Mouse (Mus musculus): ENCODE data around the gene Dnaja3.
A peak's percentile ranks its signal among the peaks of the same experiment; 100 is the strongest.

The Dnaja3 gene

DNA sequence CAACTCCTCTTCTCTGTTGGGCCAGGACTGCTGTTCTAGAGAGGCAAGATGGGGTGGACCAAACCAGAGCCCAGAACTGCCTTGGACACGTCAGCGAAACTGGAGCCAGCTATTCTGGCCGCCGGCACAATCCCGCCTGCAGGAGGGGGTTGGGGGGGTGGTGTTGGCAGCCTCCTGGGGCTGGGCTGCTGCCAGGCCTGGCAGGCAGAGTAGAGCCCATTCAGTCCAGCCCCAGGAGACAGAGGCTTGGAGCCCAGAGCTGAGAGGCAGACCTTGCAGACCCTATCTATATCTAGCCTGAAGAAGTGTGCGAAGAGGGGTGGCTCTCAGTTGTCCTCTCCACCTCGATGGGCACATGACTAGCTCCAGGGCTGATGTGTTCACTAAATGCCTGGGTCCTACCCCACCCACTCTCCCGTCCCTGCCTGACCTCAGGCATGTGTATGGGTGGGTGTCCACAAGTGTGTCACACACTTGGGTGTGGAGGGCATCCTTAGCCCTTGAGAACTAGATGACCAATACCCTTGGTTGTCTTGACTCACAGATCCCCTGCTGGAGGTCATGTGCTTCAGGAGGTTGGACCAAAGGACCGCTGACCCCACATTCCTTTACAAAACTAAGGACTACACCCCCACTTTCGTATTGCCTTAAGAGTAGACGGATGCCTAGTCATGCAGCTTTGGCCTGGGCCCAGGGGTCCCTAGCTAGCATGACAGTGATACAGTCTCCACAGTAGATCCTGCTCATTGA lies 4.1 kb downstream of the Dnaja3 start:
- peak; percentile 76 for DNase-seq (ENCODE audit: low spot score)

DNA sequence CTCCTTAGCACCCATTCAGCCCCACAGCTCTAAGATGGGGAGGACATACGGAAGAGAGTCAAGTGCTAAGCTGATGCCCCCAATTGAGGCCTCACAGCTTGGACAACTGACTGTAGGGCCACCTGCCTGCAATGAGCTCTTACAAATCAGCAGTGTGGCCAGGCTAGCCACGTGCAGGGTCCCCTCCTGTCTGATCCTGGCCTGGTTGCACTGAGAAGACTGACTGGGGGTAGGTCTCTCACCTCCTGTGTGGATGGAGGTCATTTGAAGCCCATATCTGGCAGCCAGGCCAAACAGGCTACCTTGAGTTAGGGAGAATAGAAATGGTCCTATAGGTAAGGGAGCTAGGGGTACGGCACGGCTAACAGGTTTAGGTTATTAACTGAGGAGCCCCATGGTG lies 6.1 kb downstream of the Dnaja3 start:
- DNase-seq (ENCODE audit: low spot score) = no peak

DNA sequence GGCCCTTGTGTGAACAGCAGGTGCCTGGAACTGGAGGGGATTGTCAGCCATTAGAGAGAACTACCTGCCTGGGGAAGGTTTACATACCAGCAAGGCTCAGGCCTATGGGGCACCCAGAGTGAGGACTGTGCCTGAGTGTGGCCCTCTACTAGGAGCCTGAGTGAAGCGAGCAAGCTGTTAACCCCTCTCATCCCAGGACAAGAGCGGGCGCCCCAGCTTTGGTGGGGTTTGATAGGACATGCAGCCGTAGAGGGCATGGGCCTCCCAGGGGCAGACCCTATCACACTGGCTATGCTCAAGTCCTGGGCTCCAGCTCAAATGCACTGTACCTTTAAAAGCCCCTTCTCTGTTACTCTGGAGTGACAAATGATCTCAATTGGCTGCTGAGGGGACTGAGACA lies 7.0 kb downstream of the Dnaja3 start:
- no peak for DNase-seq (ENCODE audit: low spot score)

DNA sequence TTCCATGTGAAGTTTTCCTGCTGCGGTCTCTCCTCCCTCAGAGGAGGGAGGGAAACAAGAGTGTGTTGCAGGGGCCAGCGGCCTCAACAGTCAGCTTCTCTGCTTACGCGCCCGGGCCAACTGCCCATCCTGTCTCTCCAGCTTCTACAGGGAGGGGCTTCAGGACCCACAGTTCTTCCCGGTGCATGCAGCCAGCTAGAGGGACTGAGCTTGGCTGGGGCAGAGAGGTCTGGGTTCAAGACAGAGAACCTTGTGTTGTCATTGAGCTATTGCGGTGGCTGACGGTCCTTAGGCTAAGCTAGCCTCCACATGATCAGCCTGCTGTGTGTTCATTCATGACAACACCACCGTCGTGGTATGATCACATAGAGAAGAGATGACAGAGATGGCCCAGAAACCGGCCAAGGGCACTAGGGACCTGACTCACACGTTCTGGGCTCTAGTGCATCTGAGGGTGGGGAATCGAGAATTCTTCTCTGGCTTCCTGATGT lies 7.9 kb downstream of the Dnaja3 start:
- peak; percentile 59 for DNase-seq (ENCODE audit: low spot score)

DNA sequence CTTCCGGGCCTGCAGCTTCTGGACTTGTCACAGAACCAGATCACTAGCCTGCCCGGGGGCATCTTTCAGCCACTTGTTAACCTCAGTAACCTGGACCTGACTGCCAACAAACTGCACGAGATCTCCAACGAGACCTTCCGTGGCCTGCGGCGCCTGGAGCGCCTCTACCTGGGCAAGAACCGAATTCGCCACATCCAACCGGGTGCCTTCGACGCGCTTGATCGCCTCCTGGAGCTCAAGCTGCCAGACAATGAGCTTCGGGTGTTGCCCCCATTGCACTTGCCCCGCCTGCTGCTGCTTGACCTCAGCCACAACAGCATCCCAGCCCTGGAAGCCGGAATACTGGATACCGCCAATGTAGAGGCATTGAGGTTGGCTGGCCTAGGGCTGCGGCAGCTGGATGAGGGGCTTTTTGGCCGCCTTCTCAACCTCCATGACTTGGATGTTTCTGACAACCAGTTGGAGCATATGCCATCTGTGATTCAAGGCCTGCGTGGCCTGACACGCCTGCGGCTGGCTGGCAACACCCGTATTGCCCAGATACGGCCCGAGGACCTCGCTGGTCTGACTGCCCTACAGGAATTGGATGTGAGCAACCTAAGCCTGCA lies 8.7 kb downstream of the Dnaja3 start:
- no peak for DNase-seq (ENCODE audit: low spot score)

DNA sequence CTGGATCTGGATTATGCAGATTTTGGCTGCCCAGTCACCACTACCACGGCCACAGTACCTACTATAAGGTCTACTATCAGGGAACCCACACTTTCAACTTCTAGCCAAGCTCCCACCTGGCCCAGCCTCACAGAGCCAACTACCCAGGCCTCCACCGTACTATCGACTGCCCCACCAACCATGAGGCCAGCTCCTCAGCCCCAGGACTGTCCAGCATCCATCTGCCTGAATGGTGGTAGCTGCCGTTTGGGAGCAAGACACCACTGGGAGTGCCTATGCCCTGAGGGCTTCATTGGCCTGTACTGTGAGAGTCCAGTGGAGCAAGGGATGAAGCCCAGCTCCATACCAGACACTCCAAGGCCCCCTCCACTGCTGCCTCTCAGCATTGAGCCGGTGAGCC lies 9.4 kb downstream of the Dnaja3 start:
- no peak for DNase-seq (ENCODE audit: low spot score)

DNA sequence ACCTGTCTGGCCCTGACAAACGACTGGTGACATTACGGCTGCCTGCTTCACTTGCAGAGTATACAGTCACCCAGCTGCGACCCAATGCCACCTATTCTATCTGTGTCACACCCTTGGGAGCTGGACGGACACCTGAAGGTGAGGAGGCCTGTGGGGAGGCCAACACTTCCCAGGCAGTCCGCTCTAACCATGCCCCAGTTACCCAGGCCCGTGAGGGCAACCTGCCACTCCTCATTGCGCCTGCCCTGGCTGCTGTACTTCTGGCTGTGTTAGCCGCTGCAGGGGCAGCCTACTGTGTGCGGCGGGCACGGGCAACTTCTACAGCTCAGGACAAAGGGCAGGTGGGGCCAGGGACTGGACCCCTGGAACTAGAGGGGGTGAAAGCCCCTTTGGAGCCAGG lies 9.9 kb downstream of the Dnaja3 start:
- no peak for DNase-seq (ENCODE audit: low spot score)

DNA sequence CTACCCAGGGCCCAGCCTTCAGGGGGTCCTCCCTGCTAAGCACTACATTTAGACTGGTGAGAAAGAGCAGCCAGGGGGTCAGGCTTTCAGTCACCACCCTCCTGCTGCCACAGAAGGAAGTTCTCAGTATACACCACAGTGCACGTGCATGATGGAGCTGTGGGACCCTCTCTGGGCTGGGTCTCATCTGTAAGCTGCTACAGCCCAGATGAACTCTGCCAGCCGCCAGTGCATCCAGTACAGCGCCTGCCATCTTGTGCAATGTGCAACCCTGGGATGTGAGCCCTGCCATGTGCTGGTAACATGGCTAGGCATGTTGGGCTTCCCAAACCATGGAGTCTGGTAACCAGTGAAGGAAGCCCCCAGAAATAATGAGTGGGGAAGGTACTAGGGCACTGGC lies 10.4 kb downstream of the Dnaja3 start:
- no peak for DNase-seq (ENCODE audit: low spot score)

DNA sequence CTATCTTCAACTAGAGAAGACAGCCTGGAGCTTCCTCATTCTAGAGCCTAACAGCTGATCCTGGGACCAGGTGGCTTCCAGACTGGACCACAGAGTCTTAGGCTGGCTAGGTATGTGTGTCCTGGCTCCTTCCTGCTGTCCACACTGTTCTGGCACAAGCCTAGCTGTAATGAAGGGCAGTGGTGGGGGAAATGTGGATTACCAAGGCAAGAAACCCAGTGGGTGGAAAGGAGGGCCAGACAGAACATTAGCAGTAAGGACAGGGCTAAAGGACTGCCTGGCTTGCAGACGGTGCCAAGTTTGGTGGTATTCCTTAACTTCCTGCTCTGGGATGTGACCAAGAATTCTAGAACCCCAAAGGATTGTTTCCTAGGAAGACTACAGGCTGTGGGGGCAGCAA lies 11.3 kb downstream of the Dnaja3 start:
- DNase-seq (ENCODE audit: low spot score) = no peak

DNA sequence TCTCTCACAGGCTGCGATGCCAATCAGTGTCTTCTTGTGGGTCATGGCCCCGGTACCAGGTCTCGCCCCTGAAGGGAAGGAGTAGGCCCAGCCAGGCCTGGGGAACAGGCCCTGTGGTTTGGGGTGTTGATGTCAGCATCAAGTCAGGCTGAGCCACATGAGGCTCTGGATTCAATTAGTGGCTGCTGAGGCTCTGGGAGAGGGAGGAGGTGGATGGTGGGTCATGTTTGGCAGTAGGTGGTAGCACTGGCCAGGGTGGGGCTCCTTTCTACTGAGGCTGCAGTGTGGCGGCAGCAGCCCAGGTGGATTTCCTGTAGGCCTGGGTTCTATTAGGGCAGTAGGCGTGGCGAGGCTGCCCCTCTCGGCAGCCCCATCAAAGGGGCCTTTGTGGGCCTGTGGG lies 11.8 kb downstream of the Dnaja3 start:
- DNase-seq (ENCODE audit: low spot score) = no peak

DNA sequence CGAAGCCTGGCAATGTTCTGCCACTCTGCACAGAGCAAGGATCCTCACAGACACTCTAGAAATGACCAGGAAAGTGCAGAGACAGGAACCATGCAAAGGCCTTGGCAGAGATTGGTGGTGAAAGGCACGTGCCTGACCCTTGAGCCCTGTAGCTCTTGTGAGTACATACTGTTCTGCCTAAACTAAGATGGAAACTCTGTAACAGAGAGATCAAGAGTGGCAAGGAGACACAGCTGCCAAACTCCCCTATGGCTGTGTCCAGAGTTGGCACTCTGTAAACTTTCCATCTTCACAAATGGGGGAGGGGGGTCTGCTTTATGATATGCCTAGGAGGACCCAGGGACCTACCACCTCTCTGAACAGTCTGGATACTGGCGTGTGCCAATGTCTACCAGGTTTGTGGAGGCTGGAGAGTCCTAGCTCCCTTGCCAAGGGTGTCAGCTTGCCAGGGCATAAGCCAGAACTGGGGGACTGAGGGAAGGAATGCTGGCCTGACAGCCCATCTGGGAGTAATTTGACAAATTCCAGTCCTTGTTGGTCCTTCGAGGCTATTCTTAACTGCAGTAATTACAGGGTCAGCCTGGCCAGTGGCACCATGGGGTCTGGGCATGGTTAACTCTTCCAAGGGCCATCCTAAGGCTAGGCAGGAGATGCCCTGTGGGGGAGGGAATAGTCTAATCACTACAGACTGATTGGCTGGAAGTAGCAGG lies 13.1 kb downstream of the Dnaja3 start:
- no peak for DNase-seq (ENCODE audit: low spot score)

DNA sequence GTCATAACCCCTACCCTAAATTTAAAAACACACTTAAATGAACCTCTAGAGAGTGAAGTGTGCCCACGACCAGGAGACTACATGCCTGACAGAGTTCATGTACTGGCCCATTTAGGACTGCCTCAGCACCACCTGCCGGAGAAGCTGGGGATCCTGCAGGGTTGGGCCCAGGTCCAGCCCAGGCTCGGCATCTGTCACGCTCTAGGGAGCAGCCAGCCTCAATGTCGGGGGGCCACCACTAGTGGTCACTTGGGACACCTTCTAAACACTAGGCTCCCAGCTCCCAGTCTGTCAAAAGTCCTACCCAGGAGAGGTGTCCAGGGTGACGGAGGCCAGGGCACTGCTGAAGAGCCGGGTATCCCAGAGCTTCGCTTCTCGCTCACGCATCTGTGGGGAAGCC lies 14.9 kb downstream of the Dnaja3 start:
- no peak for DNase-seq (ENCODE audit: low spot score)

DNA sequence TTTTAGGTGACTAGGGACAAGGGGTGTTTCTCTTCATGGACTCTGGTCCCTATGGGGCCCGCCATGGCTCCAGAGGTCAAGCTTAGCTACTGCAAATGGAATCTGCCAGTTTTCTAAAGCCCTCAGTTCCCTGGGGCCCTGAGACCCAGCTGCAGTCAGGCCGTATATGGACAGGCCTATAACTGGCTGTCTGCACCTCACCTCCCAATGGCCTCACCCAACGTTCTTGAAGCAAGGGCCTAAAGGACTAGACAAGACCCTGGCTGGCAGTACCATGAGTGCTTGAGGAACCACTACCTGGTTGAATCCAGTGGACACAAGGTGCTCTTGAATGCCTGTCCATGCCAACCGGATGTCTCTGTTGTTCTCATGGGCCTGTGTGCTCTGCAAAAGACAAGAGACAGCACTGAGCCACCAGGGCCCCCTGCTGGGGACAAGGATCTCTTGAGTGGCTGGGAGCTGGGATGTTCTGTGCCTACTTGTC lies 15.5 kb downstream of the Dnaja3 start:
- no peak for DNase-seq (ENCODE audit: low spot score)

DNA sequence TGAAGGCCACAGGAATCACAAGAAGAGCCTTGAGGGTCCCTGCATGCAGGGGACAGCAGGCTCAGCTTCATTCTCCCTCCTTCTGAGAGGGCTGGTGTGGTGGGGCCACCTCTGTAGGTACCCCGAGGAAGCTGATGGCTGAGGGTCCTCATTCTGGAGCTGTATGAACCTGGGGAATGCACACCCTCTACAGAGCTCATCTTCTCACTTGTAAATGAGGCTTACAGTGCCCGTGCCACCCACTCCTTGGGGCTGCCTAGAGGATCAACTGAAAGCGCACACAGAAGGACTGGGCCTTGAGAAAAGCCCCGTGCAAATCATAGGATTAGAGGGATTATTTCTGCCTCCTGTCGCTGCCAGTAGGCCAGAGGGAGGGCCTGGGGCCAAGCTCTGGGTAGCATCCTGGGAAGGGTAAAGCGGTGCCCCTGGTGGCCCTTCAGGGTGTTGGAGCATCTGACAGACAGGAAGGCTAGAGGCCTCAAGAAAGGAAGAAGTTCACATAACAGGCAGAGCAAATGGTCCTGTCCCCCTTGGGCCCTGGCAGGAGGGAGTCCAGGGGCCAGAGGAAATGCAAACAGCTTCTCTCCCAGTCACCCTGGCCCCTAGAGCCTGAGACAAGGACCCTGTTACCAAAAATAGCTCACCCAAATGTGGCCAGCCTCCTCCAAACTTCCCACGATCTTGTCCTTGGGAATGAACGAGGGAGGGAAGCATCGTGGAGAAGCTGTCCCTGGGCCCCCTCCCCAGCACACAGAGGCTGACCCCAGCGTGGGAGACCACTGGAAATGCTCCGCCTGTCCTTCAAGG lies 16.2 kb downstream of the Dnaja3 start:
- DNase-seq (ENCODE audit: low spot score) = no peak

DNA sequence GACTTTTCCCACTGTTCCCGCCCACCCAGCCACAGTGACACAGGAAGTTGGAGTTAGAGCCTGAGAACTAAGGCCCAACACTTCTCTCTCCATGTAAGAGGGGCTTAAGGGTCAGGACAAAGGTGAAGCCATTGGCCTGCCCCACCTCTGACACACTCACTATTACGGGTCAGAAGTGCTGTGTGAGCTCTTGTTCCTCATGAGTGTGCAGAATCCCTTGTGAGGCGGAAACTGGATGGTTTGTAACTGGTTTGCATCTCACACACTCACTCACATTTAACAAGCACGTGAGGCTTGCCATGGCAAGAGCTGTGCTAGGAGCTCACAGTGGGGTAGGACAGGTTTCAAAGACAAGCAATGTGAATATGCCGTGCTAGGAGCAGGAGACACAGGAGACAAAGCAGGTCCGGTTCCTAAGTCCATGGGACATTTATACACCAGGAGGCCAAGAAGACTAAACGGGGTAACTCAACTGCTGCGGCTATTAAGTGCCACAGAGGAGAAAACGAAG lies 16.8 kb downstream of the Dnaja3 start:
- DNase-seq (ENCODE audit: low spot score) = no peak

DNA sequence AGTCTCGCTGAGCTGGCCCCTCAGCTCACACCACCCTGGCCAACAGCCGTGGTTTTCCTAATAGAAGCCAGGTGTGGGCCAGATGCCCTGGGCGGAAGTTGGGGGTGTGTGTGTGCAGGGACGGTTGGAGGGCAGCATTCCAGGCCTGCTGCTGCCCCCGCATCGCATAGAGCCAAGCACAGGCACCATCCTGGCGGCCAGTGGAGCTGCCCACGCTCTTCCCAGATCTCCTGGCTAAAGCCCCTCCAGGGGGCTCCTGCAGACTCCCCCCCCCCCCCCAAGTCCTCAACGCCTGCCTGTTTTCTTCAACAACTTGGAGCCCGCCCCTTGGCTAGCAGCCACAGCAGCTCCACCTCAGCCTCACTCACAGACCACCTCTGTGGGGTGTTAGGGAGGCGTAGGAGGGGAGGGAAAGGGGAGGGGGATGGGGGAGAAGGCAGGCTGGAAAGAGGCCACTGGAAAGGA lies 19.0 kb downstream of the Dnaja3 start:
- DNase-seq (ENCODE audit: low spot score) = no peak

DNA sequence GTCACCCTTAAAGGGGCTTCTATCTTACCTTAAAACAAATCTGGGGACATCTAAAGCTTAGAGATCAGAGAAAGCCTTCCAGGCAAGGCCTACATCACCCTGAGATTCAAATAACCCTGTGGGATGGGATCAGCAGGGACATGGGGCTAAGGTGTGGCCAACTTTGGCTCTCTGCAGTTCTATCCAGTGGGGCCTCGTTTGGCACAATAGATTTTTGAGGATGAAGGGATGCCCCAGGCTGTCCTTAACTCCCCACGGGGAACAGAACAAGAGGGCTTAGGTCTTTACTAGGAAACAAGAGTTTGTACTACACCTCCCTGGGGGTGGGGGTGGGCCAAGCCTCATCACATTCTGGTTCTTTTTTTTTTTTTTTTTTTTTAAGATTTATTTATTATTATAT lies 19.5 kb downstream of the Dnaja3 start:
- DNase-seq (ENCODE audit: low spot score) = no peak

DNA sequence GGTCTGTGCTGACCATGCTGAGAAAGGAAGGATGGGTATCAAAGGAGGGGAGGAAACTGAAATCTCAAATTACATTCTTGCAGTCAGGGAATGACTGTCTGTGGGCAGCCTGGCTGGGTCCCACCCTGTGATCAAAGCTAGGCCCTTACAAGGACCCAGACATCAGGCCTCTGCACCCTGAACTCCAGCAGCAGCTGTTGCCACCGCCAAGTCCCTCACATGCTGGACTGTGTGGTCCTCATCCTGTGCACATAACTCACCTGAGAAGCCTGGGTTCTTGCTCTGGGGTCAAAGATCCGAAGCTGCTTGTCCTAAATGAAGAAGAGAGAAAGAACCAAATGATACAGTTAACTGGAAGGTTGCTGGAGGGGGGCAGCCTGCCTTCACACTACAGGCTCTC lies 21.8 kb downstream of the Dnaja3 start:
- DNase-seq (ENCODE audit: low spot score) = no peak

DNA sequence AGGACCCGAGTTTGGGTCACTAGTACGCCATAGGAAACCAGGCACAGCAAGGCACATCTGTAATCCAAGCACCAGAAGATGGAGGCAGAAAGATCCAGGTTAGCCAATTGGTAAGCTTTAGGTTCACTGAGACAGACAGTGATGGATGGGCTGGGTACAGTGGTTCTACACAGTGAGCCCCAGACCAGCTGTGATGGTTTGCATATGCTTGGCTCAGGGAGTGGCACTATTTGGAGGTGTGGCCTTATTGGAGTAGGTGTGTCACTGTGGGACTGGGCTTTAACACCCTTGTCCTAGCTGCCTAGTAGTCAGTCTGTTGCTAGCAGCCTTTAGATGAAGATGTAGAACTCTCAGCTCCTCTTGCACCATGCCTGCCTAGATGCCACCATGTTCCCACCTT lies 24.0 kb downstream of the Dnaja3 start:
- no peak for DNase-seq (ENCODE audit: low spot score)

DNA sequence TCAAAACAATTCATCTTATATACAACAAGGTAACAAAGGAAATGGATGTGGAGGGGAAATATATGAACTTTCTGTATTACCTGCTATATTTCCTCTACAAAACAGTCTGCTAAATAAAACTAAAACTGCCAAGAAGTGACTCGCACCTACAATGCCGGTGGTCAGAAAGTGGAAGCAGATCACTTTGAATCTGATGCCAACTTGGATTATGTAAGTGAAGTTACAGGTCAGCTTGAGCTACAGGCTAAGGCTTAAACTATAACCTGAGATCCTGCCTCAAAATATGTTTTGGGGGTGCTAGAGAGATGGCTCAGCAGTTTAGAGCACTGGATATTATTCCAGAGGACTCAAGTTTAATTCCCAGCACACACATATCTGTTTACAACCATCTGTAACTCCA lies 25.9 kb downstream of the Dnaja3 start:
- DNase-seq (ENCODE audit: low spot score) = no peak

DNA sequence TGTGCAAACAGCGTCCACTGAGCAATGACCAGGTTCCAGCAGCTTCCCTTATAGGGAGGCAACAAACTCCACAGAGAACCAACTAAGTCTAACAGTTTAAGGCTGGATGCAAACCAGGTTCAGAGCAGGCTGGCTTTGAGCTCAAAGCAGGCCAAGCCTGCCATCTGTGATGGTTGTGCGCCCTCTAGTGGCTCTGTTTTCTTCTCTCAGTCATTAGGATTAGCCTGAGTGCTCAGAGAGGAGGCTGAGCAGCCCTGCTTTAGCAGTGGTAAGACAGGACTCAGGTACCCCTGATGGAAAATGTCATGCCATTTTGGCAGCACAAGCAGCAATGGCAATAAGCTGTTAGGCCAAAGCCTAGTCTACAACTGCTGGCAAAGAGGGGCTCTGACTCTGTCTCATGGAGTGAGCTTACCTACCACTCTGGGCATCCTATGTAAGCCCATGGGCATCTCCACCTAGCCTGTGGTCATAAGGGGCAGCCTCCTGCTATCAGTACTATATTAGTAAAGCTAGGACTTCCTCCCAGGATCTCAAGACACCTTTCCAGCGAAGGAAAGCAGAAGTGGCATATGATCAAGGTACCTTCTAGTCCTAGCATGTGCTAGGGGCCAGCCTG lies 27.5 kb downstream of the Dnaja3 start:
- peak; percentile 92 for DNase-seq (ENCODE audit: low spot score)

DNA sequence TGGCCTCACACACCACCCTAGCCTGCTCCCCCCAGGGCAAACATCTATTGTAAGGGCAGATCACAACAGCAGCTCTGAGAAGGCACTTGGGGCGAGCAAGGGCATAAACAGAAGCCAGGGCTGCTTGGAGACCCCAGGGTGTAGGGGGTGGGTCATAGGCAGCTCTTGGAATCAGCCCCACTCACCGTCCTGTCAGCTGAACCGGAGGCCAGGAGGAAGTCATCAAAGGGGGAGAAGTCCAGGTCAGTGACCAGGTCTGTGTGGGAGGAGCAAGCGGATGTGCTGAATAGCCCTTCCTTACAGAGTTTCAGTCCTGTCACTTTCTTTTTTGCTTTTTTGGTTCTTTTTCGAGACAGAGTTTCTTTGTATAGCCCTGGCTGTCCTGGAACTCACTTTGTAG lies 30.5 kb downstream of the Dnaja3 start:
- no peak for DNase-seq (ENCODE audit: low spot score)

Data from urinary bladder, postnatal 14 days (tissue).